Mouse (Mus musculus): ENCODE measurements around the gene Prmt3. TPM values are rescaled to one million over a fixed set of nuclear protein-coding genes. Genes with fewer than 3 reads are reported as not detected.

Prmt3 gene
- polyA plus RNA-seq, 1 experiment = 9.0 TPM

GRCm38 (mm10) chr7:49902003-49902552 lies 123.9 kb downstream of the Prmt3 start:
- DNase-seq (ENCODE audit: low read depth, low spot score) = no peak

GRCm38 (mm10) chr7:49907191-49908171 lies 129.3 kb downstream of the Prmt3 start:
- WGBS = 6% methylated on average over 28 of the region's 28 CpGs
- no peak for DNase-seq (ENCODE audit: low read depth, low spot score)

More at GRCm38 (mm10) chr7:49902003-49902552, 123.9 kb downstream of the Prmt3 start:
- 24% methylated on average over 9 of the region's 9 CpGs for WGBS

Other genes with a start within 250 kb of the Prmt3 start
- gene Dbx1, start 141.5 kb upstream of the Prmt3 start, polyA plus RNA-seq (2012; rRNA removed) = not detected in 2 replicates
- gene Htatip2, start 19.2 kb upstream of the Prmt3 start, polyA plus RNA-seq (2012; rRNA removed) = 14.1 and 16.6 TPM in 2 replicates
- not detected in 2 replicates for gene Slc6a5, start 131.8 kb downstream of the Prmt3 start, polyA plus RNA-seq (2012; rRNA removed)
- 0.38 and 0.73 TPM in 2 replicates for gene Nell1, start 196.5 kb downstream of the Prmt3 start, polyA plus RNA-seq (2012; rRNA removed)

All from large intestine, adult 2 months (tissue).